Mouse (Mus musculus) liver, embryonic 16.5 days (tissue): ENCODE measurements around the gene Plxna2. TPM values are rescaled to one million over a fixed set of nuclear protein-coding genes. Genes with fewer than 3 reads are reported as not detected.

Experiments
- ATAC-seq: fragments of 200-750 bp; cut with Nextera tagmentation; 2 replicates; pipeline ENCODE4 v1.8.0; 2017; ENCODE audit warnings: low read depth, mild to moderate bottlenecking, moderate number of reproducible peaks, moderate library complexity
- H3K27ac ChIP-seq: fragments of 300-500 bp; sonication (generic); 2 replicates; pipeline ENCODE4 v1.5.1; 2014; ENCODE audit warnings: mild to moderate bottlenecking, low read length
- H3K27me3 ChIP-seq: fragments of 300-500 bp; sonication (generic); 2 replicates; pipeline ENCODE4 v1.6.1; 2014; ENCODE audit warnings: low read depth, low read length, mixed read lengths; ENCODE audit not compliant: control insufficient read depth, insufficient read depth
- H3K36me3 ChIP-seq: fragments of 300-500 bp; sonication (generic); 2 replicates; pipeline ENCODE4 v1.6.1; 2014; ENCODE audit warnings: mild to moderate bottlenecking; ENCODE audit not compliant: control insufficient read depth, insufficient read depth
- H3K4me1 ChIP-seq: fragments of 300-500 bp; sonication (generic); 2 replicates; pipeline ENCODE4 v1.6.1; 2014; ENCODE audit warnings: low read depth, low read length, mixed read lengths; ENCODE audit not compliant: control insufficient read depth
- H3K4me2 ChIP-seq: fragments of 300-500 bp; sonication (generic); 2 replicates; pipeline ENCODE4 v1.6.1; 2014; ENCODE audit warnings: low read depth, low read length, mixed read lengths
- H3K4me3 ChIP-seq: fragments of 300-500 bp; sonication (generic); 2 replicates; pipeline ENCODE4 v1.5.1; 2014; ENCODE audit warnings: low read depth, mild to moderate bottlenecking, low read length
- H3K9ac ChIP-seq: fragments of 300-500 bp; sonication (generic); 2 replicates; pipeline ENCODE4 v1.6.1; 2014; ENCODE audit warnings: low read depth, low read length
- H3K9me3 ChIP-seq: fragments of 300-500 bp; sonication (generic); replicated peaks from 2 replicates; pipeline ENCODE4 v1.6.1; 2016; ENCODE audit warnings: low read length; ENCODE audit not compliant: control insufficient read depth
- WGBS: fragments of 180-500 bp; shearing (Covaris S2); extraction: QIAGEN DNeasy Blood & Tissue Kit; methylation state at CpG from one replicate; pipeline ENCODE4 v1.1.7; 2014; ENCODE audit not compliant: insufficient replicate concordance; 5-methylcytosine and 5-hydroxymethylcytosine counted together
- polyA plus RNA-seq: library from polyadenylated mRNA; unstranded; fragments of >200 nt; fragmentation: Nextera tagmentation; extraction: Ambion mirVana; gene quantifications from 2 replicates; pipeline ENCODE4 v1.2.1, GENCODE M21; 2015

The Plxna2 gene
- polyA plus RNA-seq, 1 experiment from 2014 or later: 2.2 TPM

DNA sequence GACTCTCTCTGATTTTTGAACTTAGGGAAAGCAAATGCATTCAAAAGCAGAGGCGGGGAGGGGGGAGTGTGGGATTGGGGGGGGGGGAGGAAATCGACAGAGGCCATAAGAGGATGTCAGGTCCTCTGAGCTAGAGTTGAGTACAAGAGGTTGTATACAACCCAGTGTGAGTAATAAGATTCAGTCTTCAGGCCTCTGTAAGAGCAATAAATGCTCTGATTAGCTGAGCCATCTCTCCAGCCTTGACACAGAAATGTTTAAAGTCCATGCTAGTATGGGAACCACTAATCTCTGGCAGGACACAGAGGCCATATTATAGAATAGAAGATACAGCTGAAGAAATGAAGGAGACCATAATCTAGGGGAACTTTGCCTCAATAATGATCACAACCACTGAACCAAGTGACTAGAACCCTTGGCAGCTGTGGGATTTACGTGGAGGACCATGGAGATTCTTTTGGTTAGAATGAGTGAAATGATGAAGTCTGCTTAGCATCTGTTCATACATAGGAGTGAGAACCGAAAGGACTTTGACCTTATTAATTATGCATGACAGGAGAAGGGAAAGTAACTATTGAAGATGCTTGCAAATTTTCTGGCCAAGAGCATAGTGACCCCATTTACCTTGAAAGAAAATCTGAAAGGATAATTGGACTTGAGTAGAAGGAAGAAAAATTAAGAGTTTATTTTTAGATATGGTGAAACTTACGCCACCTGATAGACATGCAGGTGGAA is 158.7 kb downstream of the Plxna2 start:
- no peak overlapping the region for H3K9ac ChIP-seq
- H3K27ac ChIP-seq: no peak overlapping the region
- 66% methylated on average over 5 of the region's 5 CpGs for WGBS
- H3K4me3 ChIP-seq: no peak overlapping the region
- no peak for ATAC-seq
- H3K4me2 ChIP-seq: no peak overlapping the region
- H3K36me3 ChIP-seq: no peaks in the 10 kb centered on the region
- peaks cover 13% of the 10 kb centered on the region for H3K4me1 ChIP-seq
- H3K9me3 ChIP-seq: no peaks in the 10 kb centered on the region
- no peaks in the 10 kb centered on the region for H3K27me3 ChIP-seq

DNA sequence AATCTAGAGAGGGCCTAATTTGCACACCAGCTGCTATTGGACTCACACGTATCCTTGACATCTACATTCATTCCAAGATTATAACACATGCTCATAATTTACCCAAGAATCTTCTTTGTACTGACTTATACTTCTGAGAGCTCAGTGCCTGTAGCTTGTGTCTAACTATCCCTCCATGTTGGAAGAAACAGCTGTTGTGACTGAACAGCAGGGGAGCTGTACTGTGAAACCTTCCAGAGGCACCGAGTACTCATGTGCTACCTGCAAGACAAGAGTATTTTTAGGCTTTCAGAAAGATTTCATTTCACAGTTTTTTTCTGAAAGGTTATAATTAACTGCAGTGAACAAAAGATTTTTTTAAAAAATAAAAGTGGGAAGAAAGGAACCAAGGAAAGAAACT is 159.6 kb downstream of the Plxna2 start:
- Histone ChIP-seq H3K4me2 (no peak overlapping the region), H3K4me1 (peaks cover 13% of the 10 kb centered on the region), H3K27me3 (no peaks in the 10 kb centered on the region), H3K9me3 (no peaks in the 10 kb centered on the region), H3K9ac (no peak overlapping the region), H3K36me3 (no peaks in the 10 kb centered on the region), H3K4me3 (no peak overlapping the region), H3K27ac (no peak overlapping the region)
- 83% methylated on average over 2 of the region's 2 CpGs for WGBS
- no peak for ATAC-seq

DNA sequence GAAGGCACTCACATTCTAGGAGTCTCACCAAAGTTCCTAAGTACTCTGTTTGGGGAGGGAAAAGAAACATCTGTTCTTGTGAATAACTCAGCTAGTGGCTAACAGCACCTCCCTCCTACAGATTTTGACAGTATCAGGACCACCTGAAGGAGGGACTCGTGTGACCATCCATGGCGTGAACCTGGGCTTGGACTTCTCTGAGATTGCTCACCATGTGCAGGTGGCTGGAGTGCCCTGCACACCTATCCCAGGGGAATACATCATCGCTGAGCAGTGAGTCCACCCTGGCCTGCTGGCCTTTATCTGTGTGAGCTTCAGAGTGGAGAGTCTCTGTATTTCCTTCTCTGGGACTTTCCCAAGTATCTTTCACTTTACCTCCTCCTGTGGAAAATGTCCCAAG is 162.4 kb downstream of the Plxna2 start:
- Histone ChIP-seq H3K4me3 (no peak overlapping the region), H3K4me2 (no peak overlapping the region), H3K27ac (no peak overlapping the region), H3K27me3 (no peaks in the 10 kb centered on the region), H3K36me3 (no peaks in the 10 kb centered on the region), H3K9me3 (no peaks in the 10 kb centered on the region), H3K4me1 (no peaks in the 10 kb centered on the region), H3K9ac (no peak overlapping the region)
- ATAC-seq: no peak
- 69% methylated on average over 3 of the region's 3 CpGs for WGBS

DNA sequence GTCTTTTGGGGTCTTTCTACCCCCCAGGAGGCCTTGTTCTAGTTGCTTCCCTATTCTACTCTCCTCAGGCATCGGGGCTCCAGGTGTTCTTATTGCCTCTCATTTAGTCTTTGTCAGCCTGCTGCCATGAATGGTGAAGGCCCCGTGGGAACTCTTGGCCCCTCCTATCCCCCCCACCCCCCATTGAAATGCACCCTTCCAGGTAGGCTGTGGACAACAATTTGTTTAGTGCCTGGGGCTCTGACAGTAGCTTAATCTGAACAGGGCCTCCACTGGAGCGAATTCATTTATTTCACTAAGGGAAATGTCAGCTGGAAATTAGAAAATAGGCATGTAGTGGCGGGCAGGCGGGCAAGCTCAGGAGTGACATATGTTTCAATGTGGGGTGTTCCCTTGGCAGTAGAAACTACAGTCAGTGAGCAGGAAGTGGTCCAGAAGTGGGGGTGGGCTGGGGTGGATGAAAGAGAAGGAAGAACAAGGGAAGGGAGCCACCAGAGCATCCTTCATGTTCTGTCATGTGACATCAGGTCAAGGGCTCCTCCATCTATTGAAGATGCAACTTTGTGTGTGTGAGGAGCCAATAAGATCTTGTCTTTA is 162.9 kb downstream of the Plxna2 start:
- no peak overlapping the region for H3K4me3 ChIP-seq
- 70% methylated on average over 5 of the region's 5 CpGs for WGBS

DNA sequence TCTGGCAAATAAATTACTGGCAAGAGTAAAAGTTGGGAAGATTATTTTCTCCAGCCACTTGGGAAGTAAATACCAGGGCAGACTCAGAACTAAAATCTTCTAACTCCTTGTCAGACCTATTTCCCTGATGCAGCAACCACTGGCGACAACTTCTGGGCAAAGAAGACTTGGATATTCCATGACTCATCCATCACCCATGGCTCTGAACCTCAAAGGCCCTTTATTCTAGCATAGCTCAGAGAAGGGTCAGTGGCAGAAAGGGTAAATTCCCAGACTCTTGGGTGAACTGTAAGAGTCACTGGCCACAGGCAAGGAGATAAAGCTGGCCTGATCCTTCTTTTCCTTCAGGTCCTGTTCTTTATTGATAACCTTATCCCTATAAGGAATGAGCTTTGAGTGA is 163.5 kb downstream of the Plxna2 start:
- H3K27me3 ChIP-seq: no peaks in the 10 kb centered on the region
- H3K4me3 ChIP-seq: no peak overlapping the region
- H3K27ac ChIP-seq: no peak overlapping the region
- no peaks in the 10 kb centered on the region for H3K4me1 ChIP-seq
- H3K36me3 ChIP-seq: no peaks in the 10 kb centered on the region
- H3K4me2 ChIP-seq: no peak overlapping the region
- 70% methylated on average over 1 of the region's 1 CpGs for WGBS
- H3K9me3 ChIP-seq: no peaks in the 10 kb centered on the region
- ATAC-seq: no peak
- H3K9ac ChIP-seq: no peak overlapping the region

More for the DNA sequence above, 162.9 kb downstream of the Plxna2 start:
- H3K9me3 ChIP-seq: no peaks in the 10 kb centered on the region
- H3K27ac ChIP-seq: no peak overlapping the region
- no peaks in the 10 kb centered on the region for H3K27me3 ChIP-seq
- no peaks in the 10 kb centered on the region for H3K4me1 ChIP-seq
- ATAC-seq: no peak
- H3K36me3 ChIP-seq: no peaks in the 10 kb centered on the region
- H3K4me2 ChIP-seq: no peak overlapping the region
- no peak overlapping the region for H3K9ac ChIP-seq

DNA sequence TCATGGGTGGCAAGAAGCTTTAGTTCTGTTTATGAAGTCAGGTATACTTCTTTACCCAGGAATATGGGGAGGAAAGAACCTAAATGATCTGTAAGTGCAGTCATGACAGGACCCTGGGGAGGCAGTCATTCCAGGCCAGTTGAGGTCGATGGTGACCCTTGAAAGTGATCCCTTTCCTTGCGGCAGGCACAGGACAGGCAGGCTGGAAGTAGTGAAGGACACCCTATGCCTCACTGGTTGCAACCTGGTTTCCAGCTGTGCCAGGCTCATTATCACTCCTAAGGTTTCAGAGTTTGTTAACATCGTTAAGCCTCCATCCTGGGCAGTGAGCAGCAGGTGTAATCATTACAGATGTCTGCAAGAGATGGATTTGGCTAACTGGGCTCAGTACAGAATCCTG is 164.3 kb downstream of the Plxna2 start:
- Histone ChIP-seq H3K27me3 (no peaks in the 10 kb centered on the region), H3K4me2 (no peak overlapping the region), H3K36me3 (no peaks in the 10 kb centered on the region), H3K9me3 (no peaks in the 10 kb centered on the region), H3K9ac (no peak overlapping the region), H3K4me1 (no peaks in the 10 kb centered on the region), H3K4me3 (no peak overlapping the region), H3K27ac (no peak overlapping the region)
- 62% methylated on average over 3 of the region's 3 CpGs for WGBS
- ATAC-seq: no peak

DNA sequence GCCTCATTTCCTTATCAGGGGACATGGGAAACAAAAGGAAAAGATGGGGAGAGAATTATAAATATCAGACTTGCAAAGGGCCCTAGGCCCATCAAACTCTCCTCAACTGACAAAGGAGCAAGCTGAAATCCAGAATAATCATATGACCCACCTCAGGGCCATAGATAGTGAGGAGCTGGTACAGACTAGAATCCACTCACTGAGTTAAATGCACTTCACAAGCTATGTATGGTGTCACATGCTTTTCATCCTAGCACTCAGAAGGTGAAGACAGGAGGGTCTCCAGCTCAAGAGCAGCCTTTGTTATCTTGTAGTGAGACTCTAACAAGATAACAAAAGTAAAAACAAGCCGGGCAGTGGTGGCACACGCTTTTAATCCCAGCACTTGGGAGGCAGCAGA is 169.6 kb downstream of the Plxna2 start:
- no peaks in the 10 kb centered on the region for H3K4me1 ChIP-seq
- no peak overlapping the region for H3K9ac ChIP-seq
- no peak overlapping the region for H3K27ac ChIP-seq
- H3K4me3 ChIP-seq: no peak overlapping the region
- H3K4me2 ChIP-seq: no peak overlapping the region
- H3K36me3 ChIP-seq: no peaks in the 10 kb centered on the region
- H3K27me3 ChIP-seq: no peaks in the 10 kb centered on the region
- ATAC-seq: no peak
- 47% methylated on average over 2 of the region's 2 CpGs for WGBS
- no peaks in the 10 kb centered on the region for H3K9me3 ChIP-seq

DNA sequence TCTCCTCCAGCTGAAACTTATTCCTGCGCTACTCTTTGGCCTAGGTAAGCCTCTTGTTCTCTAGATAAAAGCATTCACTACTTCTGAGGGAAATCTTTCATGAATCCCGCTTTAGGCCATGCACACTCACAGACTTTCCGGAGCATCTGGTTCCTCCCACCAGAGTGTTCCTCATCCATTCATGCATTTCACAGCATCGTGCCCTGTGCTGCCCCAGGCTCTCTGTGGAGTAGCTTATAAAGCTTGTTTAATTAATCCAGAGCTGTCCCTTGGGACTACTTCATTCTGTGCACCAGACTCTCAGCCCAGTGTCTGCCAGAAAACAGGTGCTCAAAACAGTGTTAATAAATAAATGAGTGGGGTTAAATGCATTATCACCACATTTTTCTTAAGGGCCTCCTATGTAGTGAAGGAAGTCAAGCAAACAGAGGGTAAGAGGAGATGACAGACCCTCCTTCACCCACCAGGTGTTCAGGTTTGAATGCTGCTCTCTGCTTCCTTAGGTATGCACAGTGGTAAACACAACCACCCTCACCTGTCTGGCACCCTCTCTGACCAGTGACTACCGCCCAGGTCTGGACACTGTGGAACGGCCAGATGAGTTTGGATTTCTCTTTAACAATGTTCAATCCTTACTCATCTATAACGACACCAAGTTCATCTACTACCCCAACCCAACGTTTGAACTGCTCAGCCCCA is 175.4 kb downstream of the Plxna2 start:
- 71% methylated on average over 8 of the region's 8 CpGs for WGBS
- H3K9ac ChIP-seq: no peak overlapping the region
- peaks cover 5% of the 10 kb centered on the region for H3K4me1 ChIP-seq
- H3K4me3 ChIP-seq: no peak overlapping the region
- no peaks in the 10 kb centered on the region for H3K27me3 ChIP-seq
- no peaks in the 10 kb centered on the region for H3K9me3 ChIP-seq
- ATAC-seq: no peak
- no peak overlapping the region for H3K4me2 ChIP-seq
- H3K27ac ChIP-seq: no peak overlapping the region
- H3K36me3 ChIP-seq: no peaks in the 10 kb centered on the region

DNA sequence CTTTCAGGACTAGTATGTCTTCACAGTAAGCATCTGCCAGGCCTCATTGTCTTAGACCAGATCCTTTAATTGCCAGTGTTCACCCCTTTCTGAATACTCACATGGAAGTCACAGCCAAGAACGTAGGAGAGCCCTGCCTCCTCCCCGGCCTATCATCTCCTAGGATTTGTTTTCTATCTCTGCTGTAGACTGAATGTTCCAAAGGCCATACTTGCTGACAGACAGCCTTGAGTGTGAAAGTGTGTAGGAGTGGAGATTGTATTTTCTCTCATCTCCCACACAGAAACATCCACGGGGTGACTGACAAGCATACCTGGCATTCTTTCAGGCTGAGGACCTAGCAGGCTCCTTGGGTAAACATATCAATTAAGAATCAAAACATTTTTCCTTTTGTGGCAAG is 177.3 kb downstream of the Plxna2 start:
- Histone ChIP-seq H3K9me3 (no peaks in the 10 kb centered on the region), H3K9ac (no peak overlapping the region), H3K36me3 (no peaks in the 10 kb centered on the region), H3K27me3 (no peaks in the 10 kb centered on the region), H3K4me3 (no peak overlapping the region), H3K4me1 (peaks cover 5% of the 10 kb centered on the region), H3K27ac (no peak overlapping the region), H3K4me2 (no peak overlapping the region)
- no peak for ATAC-seq
- 69% methylated on average over 3 of the region's 3 CpGs for WGBS
